Mouse (Mus musculus) urinary bladder, postnatal 36 days (tissue): ENCODE data around the gene Dnttip1.
A peak's percentile ranks its signal among the peaks of the same experiment; 100 is the strongest.

Experiments
- DNase-seq, 2 experiments: peaks; one replicate each; pipeline ENCODE4 v3.0.0; 2022; ENCODE audit warnings: low spot score in 2 of 2, mixed read lengths in 1 of 2

Dnttip1 gene

GRCm38 (mm10) chr2:164803921-164804313 is 58.1 kb downstream of the Dnttip1 start:
- no peak for DNase-seq

GRCm38 (mm10) chr2:164804533-164805331 is 58.9 kb downstream of the Dnttip1 start, which contains the start of the genes Acot8 and Zswim3:
Acot8 (minus strand) TSS chr2:164804882.
Zswim3 (plus strand) TSS chr2:164805098.
- DNase-seq, result peak; percentile 98 to 99

GRCm38 (mm10) chr2:164805332-164805718 is 59.5 kb downstream of the Dnttip1 start:
- no peak for DNase-seq

- DNase-seq, result no peak
Measured at GRCm38 (mm10) chr2:164806614-164807013, 60.8 kb downstream of the Dnttip1 start.

GRCm38 (mm10) chr2:164813557-164813956 is 67.8 kb downstream of the Dnttip1 start:
- no peak for DNase-seq

GRCm38 (mm10) chr2:164815348-164815747 is 69.6 kb downstream of the Dnttip1 start:
- no peak for DNase-seq

DNA sequence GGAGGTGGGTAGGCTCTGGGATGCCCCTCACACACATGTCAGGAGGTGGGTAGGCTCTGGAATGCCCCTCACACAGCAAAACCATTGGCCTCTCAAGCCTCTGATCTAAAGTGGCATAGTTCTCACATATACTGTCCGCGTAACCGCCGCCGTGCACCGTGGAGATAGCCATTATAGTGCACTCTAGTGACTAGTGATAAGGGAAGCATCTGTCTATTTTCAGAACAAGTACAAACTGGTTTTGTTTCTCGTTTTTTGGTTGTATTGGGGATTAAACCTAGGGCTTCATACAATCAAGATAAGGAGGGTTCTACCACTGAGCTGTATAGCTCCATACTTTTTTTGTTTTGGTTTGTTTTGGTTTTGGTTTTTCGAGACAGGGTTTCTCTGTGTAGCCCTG is 70.0 kb downstream of the Dnttip1 start:
- DNase-seq, result no peak

DNA sequence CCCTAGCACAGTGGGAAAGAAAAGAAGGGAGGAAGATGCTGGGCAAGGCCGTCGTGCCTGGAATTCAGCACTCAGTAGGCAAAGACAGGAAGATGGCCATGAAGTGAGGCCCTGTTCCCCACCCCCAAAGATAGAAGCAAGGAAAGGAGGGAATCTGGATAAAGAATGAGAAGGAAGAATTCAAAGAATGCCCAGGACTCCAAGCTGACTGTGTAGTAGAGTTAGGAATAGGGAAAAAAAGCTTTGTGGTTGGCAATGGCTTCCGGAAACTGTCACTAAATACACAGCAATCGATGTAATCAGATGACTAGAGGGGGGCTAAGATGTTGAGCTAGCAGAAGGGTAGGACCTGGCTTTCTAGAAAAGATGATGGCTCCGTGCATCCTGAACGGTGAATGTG is 71.4 kb downstream of the Dnttip1 start:
- DNase-seq, result no peak

DNA sequence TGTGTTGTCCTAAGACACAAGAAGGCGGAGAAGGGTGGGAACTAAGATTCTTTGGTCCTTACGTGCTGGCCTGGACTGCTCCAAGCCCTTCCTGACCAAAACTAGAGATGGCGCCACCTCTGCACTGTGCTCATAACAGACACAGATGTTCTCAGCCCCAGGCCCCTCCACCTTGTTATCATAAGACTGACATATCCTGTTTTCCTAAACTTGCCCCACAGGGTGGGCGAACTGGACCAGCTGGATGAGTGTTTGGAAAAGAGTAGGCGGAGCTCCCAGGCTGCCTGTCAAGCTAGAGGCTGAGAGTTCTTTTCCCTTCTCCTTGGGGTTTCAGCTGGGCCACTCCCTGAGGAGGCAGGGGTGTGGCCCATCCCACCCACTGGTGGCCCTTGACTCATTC is 71.9 kb downstream of the Dnttip1 start:
- DNase-seq, result no peak
